Mouse (Mus musculus): ENCODE results near the gene Cdh23.

- TF ChIP-seq CTCF (IDR thresholded peaks at IDR 0.05; ENCODE audit: insufficient read depth, low read depth, low read length): no peak
- TF ChIP-seq POLR2A (IDR thresholded peaks at IDR 0.05; ENCODE audit: insufficient read depth, low read depth, low read length): no peak
These were observed 414.7 kb downstream of the Cdh23 start for GRCm38 (mm10) chr10:60281571-60282050.
